Mouse (Mus musculus) kidney, embryonic 14.5 days (tissue): Measurements from ENCODE around the gene Fip1l1. TPM values are rescaled to one million over a fixed set of nuclear protein-coding genes. Genes with fewer than 3 reads are reported as not detected.

Source experiments
- ATAC-seq: fragments of 200-750 bp; cut with Nextera tagmentation; 2 replicates; pipeline ENCODE4 v1.8.0; 2017; ENCODE audit warnings: moderate number of reproducible peaks, mild to moderate bottlenecking, moderate TSS enrichment, moderate library complexity; ENCODE audit not compliant: low FRiP score, low TSS enrichment
- H3K27ac ChIP-seq: fragments of 300-500 bp; sonication (generic); 2 replicates; pipeline ENCODE4 v1.5.1; 2014; ENCODE audit warnings: low read depth, mild to moderate bottlenecking, low read length, moderate library complexity, mixed read lengths
- H3K27me3 ChIP-seq: fragments of 300-500 bp; sonication (generic); 2 replicates; pipeline ENCODE4 v1.6.1; 2014; ENCODE audit warnings: mild to moderate bottlenecking, low read length; ENCODE audit not compliant: control insufficient read depth, insufficient read depth
- H3K36me3 ChIP-seq: fragments of 300-500 bp; sonication (generic); 2 replicates; pipeline ENCODE4 v1.6.1; 2014; ENCODE audit warnings: low read length, mixed read lengths; ENCODE audit not compliant: control insufficient read depth, insufficient read depth
- H3K4me1 ChIP-seq: fragments of 300-500 bp; sonication (generic); 2 replicates; pipeline ENCODE4 v1.6.1; 2014; ENCODE audit warnings: low read length, mixed read lengths; ENCODE audit not compliant: control insufficient read depth, insufficient read depth
- H3K4me2 ChIP-seq: fragments of 300-500 bp; sonication (generic); replicated peaks from 2 replicates; pipeline ENCODE4 v1.6.1; 2014; ENCODE audit warnings: low read depth, mild to moderate bottlenecking, low read length
- H3K4me3 ChIP-seq: fragments of 300-500 bp; sonication (generic); 2 replicates; pipeline ENCODE4 v1.5.1; 2014; ENCODE audit warnings: mild to moderate bottlenecking, low read length
- H3K9ac ChIP-seq: fragments of 300-500 bp; sonication (generic); 2 replicates; pipeline ENCODE4 v1.6.1; 2014; ENCODE audit warnings: low read depth, mild to moderate bottlenecking, low read length, moderate library complexity
- H3K9me3 ChIP-seq: fragments of 300-500 bp; sonication (generic); 2 replicates; pipeline ENCODE4 v1.6.1; 2016; ENCODE audit warnings: low read length; ENCODE audit not compliant: control insufficient read depth
- WGBS: fragments of 180-500 bp; shearing (Covaris S2); extraction: QIAGEN DNeasy Blood & Tissue Kit; methylation state at CpG from one replicate; pipeline ENCODE4 v1.1.7; 2014; 5-methylcytosine and 5-hydroxymethylcytosine counted together
- polyA plus RNA-seq: library from polyadenylated mRNA; unstranded; fragments of >200 nt; fragmentation: Nextera tagmentation; extraction: Ambion mirVana; gene quantifications from 2 replicates; pipeline ENCODE4 v1.2.1, GENCODE M21; 2014

Fip1l1 gene
- polyA plus RNA-seq, 1 experiment from 2014 or later = 110 TPM

DNA sequence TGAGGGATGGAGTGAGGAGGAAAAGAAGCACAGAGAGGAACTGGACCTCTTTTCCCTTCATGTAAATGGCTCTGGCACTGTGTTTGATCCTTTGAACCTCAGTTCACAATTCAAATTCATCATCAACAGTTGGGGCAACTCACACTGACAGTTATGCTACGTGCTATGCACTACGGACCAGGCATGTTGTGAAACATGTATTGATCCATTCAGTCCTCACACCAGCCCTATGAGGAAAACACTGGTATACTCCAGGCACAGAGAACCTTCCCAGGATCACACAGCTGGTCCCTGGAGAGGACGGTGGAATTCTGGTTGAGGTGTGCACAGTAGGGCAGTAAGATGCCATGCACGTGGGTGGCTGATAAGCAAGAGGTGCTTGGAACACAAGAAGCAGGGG lies 105.3 kb downstream of the Fip1l1 start:
- Histone ChIP-seq H3K4me1 (no peaks in the 10 kb centered on the region), H3K36me3 (no peaks in the 10 kb centered on the region), H3K4me3 (no peak overlapping the region), H3K4me2 (no peak overlapping the region), H3K9me3 (no peaks in the 10 kb centered on the region), H3K9ac (no peak overlapping the region), H3K27me3 (no peaks in the 10 kb centered on the region), H3K27ac (no peak overlapping the region)
- ATAC-seq = no peak
- WGBS = 80% methylated on average over 4 of the region's 4 CpGs

DNA sequence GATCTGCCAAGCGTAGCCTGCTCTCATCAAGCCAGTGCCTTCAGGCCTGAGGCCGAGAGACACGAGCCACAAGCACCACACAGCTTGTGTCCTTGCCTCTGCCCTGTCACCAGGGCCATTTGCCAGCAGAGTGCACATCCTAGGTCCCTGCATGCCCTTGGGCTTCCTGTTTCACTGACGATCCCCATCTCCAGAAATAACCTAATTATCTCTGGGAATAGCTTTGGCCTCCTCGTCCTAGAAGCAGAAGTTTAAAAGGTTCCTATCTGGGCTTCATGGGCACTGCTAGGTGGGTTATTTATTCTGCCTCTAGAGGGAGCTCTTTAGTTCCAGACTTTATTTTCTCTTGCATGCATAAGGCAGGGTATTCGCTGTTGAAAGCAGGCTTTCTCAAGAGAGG lies 105.8 kb downstream of the Fip1l1 start:
- no peak overlapping the region for H3K9ac ChIP-seq
- H3K36me3 ChIP-seq = no peaks in the 10 kb centered on the region
- no peak for ATAC-seq
- H3K9me3 ChIP-seq = no peaks in the 10 kb centered on the region
- no peaks in the 10 kb centered on the region for H3K4me1 ChIP-seq
- H3K27ac ChIP-seq = no peak overlapping the region
- no peaks in the 10 kb centered on the region for H3K27me3 ChIP-seq
- 38% methylated on average over 6 of the region's 6 CpGs for WGBS
- H3K4me3 ChIP-seq = no peak overlapping the region
- no peak overlapping the region for H3K4me2 ChIP-seq

- WGBS = 88% methylated on average over 2 of the region's 2 CpGs
- no peak overlapping the region for H3K27ac ChIP-seq
- H3K4me3 ChIP-seq = no peak overlapping the region
- no peaks in the 10 kb centered on the region for H3K4me1 ChIP-seq
- H3K4me2 ChIP-seq = no peak overlapping the region
- no peaks in the 10 kb centered on the region for H3K36me3 ChIP-seq
- H3K9ac ChIP-seq = no peak overlapping the region
- no peak for ATAC-seq
- no peaks in the 10 kb centered on the region for H3K27me3 ChIP-seq
- H3K9me3 ChIP-seq = no peaks in the 10 kb centered on the region
These were observed 107.0 kb downstream of the Fip1l1 start for GRCm38 (mm10) chr5:74642291-74642690.

DNA sequence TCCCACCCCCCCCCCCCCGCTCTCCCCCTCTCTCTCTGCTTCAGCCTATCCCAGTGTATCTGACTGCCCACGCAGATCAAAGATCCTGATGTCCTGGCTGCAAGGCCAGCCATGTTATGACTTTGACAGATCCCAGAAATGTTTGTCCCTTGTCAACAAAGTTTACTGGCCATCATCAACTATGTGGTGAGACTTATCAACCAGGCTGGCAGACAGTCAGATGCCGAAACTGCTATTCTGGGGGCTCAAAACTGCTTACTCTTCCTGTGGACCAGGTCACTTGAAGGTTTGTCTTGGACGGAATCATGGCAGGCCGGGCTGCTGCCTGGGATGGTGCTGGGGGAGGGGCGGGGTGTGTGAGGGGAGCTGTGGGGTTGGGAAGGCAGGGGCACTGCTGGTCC lies 112.3 kb downstream of the Fip1l1 start:
- ATAC-seq = no peak
- Histone ChIP-seq H3K36me3 (no peaks in the 10 kb centered on the region), H3K4me1 (no peaks in the 10 kb centered on the region), H3K27ac (no peak overlapping the region), H3K27me3 (no peaks in the 10 kb centered on the region), H3K9ac (no peak overlapping the region), H3K9me3 (no peaks in the 10 kb centered on the region), H3K4me3 (no peak overlapping the region), H3K4me2 (no peak overlapping the region)
- 51% methylated on average over 5 of the region's 6 CpGs for WGBS

DNA sequence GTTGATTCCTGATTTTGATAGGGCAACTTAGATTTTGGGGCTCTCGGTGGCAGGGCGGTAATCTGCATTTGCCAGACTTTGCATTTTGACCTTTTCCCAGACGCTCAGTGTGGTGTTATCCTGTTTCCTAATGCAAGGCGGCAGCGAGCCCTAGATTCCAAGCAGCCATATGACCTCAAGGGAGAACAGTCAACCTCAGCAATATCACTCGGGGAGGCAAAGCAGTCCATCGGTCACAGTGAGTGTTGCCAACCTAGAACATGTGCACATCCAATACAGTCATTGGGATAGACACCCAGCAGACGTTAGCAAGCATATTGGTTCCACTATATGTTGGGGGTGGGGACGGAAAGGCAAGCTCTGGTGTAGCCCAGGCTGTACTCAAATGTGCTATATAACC lies 113.0 kb downstream of the Fip1l1 start:
- ATAC-seq = no peak
- Histone ChIP-seq H3K4me1 (no peaks in the 10 kb centered on the region), H3K4me2 (no peak overlapping the region), H3K27me3 (no peaks in the 10 kb centered on the region), H3K36me3 (no peaks in the 10 kb centered on the region), H3K27ac (no peak overlapping the region), H3K4me3 (no peak overlapping the region), H3K9me3 (no peaks in the 10 kb centered on the region), H3K9ac (no peak overlapping the region)
- WGBS = 90% methylated on average over 9 of the region's 9 CpGs

Other genes with a start within 250 kb of the Fip1l1 start
- 11.4 and 18.3 TPM in 2 replicates for gene Scfd2, start 3.7 kb upstream of the Fip1l1 start, polyA plus RNA-seq
- gene Lnx1, start 167.5 kb downstream of the Fip1l1 start, polyA plus RNA-seq = 1.9 and 2.3 TPM in 2 replicates